Mouse (Mus musculus) limb, embryonic 10.5 days (tissue): ENCODE results near the gene St6gal1. TPM values are rescaled to one million over a fixed set of nuclear protein-coding genes. Genes with fewer than 3 reads are reported as not detected.

Experiments
- DNase-seq: peaks from one replicate; pipeline ENCODE4 v3.0.0-alpha.2; 2017; ENCODE audit warnings: low spot score
- H3K27ac ChIP-seq: fragments of 300-500 bp; sonication (generic); 2 replicates; pipeline ENCODE4 v1.5.1; 2016; ENCODE audit warnings: mild to moderate bottlenecking
- H3K27me3 ChIP-seq: fragments of 300-500 bp; sonication (generic); 2 replicates; pipeline ENCODE4 v1.6.1; 2016; ENCODE audit warnings: low read depth, mild to moderate bottlenecking; ENCODE audit not compliant: poor library complexity, severe bottlenecking
- H3K36me3 ChIP-seq: fragments of 300-500 bp; sonication (generic); 2 replicates; pipeline ENCODE4 v1.6.1; 2016; ENCODE audit warnings: mild to moderate bottlenecking, moderate library complexity
- H3K4me1 ChIP-seq: fragments of 300-500 bp; sonication (generic); 2 replicates; pipeline ENCODE4 v1.6.1; 2016
- H3K4me3 ChIP-seq: fragments of 300-500 bp; sonication (generic); 2 replicates; pipeline ENCODE4 v1.5.1; 2016; ENCODE audit warnings: mild to moderate bottlenecking, moderate library complexity
- H3K9me3 ChIP-seq: fragments of 300-500 bp; sonication (generic); replicated peaks from 2 replicates; pipeline ENCODE4 v1.6.1; 2016; ENCODE audit warnings: mild to moderate bottlenecking
- WGBS: fragments of 180-500 bp; shearing (Covaris S2); methylation state at CpG from one replicate; pipeline ENCODE4 v1.1.7; 2016; 5-methylcytosine and 5-hydroxymethylcytosine counted together
- polyA plus RNA-seq: library from polyadenylated mRNA; unstranded; fragments of >200 nt; fragmentation: Nextera tagmentation; extraction: Ambion mirVana; gene quantifications from 2 replicates; pipeline ENCODE4 v1.2.1, GENCODE M21; 2016

The St6gal1 gene
- polyA plus RNA-seq, 1 experiment from 2014 or later, result 26.7 TPM

DNA sequence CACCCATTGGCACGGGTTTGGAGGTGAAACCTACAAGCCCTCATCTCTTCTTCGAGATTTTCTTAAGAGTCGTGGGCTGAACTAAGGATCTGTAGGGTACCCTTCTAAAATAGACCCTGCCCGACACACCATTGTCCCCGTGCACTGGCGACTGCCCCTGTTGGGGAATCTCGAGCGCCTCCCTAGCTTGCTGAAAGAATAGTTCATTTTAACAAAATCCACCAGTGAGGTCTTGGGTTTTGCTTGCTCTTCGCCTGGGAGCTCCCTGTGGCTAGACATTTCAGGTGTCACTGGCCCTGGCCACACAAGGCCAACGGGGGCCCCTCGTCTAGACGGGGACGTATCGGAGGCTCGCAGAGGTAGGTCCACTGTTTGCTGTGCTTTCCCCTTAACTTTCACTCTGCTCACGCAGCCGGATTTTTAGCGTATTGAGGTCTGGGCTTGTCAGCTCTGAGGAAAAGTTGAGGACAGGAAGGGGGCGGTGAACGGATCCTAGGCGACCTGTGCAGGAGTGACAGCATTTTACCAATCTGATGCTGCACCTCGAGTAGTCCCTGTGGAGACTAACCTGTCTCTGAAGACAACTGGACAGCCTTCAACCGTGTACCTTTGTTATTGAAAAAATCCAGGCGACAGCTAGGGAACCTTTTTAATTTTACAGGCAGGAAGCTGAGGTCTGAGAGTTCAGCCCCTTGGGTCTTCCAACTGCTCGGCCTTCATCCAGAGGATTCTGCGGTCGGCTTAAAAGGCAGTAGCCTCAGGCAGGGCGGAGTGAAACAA, 1.5 kb downstream of the St6gal1 start:
- H3K4me3 ChIP-seq, result peak overlapping the region; percentile 85

DNA sequence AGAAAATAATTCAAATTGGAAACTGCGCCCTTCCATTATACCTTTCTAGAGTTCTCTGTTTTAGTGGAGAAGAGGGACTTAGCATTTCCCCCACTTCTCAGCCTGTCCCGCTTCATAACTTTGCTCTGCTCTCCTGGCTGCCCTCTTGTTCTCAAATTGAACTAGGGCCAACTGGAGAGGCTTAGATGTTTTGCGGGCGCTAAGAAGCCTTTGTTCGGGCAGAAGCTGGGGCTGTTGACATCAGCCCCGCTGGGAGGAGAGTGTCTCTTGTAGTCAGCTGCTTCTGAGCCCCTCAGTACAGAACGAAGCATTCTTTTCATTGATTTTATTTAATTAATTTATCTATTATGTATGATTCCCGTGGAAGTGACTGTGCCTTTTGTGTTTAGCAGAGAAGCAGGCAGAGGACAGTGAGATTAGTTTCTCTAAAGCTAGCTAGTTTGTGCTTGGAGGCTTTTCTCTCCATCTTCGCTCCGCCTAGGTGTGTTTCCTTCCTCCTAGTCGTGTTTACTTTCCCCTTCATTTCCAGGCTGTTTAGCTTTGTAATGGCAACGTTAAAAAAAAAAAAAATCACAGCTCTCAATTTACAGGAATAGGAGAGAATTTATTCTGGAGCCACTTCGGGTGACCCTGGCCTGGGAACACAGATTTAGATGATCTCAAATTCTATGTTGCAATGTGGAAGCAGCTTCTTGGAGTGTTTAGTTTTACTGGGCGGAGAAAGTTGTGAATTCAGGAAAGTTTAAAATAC, 2.2 kb downstream of the St6gal1 start:
- WGBS, result 17% methylated on average over 14 of the region's 14 CpGs
- DNase-seq, result peak; percentile 48
- Histone ChIP-seq H3K4me1 (peaks cover 48% of the 10 kb centered on the region), H3K9me3 (no peaks in the 10 kb centered on the region), H3K36me3 (no peaks in the 10 kb centered on the region), H3K27me3 (no peaks in the 10 kb centered on the region), H3K27ac (peak overlapping the region; percentile 99), H3K4me3 (peak overlapping the region; percentile 85)

More for the DNA sequence above, 1.5 kb downstream of the St6gal1 start:
- H3K9me3 ChIP-seq, result no peaks in the 10 kb centered on the region
- peak; percentile 70 for DNase-seq
- WGBS, result 1% methylated on average over 28 of the region's 28 CpGs
- H3K36me3 ChIP-seq, result no peaks in the 10 kb centered on the region
- H3K27ac ChIP-seq, result peak overlapping the region; percentile 99
- no peaks in the 10 kb centered on the region for H3K27me3 ChIP-seq
- H3K4me1 ChIP-seq, result peaks cover 48% of the 10 kb centered on the region

DNA sequence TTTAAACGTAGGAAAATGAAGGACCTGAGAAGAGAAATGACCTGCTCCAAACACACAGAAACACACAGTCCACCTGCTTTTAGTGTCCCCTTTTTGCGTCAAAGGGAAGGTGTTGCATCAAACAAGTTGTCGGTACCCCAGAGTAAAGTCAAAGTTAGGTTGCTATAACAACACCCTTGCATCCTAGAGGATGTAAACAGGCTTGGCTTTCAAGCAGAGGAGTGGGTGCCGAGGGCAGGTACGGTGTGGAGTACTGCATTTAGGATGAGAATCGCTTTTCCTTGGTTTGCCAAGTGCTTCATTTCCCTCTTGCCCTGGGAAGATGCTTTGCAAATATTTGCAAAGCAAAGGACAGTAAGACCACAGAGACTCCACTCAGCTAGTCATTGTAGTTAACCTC, 3.3 kb downstream of the St6gal1 start:
- DNase-seq, result no peak
- peaks cover 52% of the 10 kb centered on the region for H3K4me1 ChIP-seq
- H3K27me3 ChIP-seq, result no peaks in the 10 kb centered on the region
- WGBS, result 34% methylated on average over 6 of the region's 6 CpGs
- H3K4me3 ChIP-seq, result no peak overlapping the region
- no peaks in the 10 kb centered on the region for H3K9me3 ChIP-seq
- no peak overlapping the region for H3K27ac ChIP-seq
- H3K36me3 ChIP-seq, result no peaks in the 10 kb centered on the region

DNA sequence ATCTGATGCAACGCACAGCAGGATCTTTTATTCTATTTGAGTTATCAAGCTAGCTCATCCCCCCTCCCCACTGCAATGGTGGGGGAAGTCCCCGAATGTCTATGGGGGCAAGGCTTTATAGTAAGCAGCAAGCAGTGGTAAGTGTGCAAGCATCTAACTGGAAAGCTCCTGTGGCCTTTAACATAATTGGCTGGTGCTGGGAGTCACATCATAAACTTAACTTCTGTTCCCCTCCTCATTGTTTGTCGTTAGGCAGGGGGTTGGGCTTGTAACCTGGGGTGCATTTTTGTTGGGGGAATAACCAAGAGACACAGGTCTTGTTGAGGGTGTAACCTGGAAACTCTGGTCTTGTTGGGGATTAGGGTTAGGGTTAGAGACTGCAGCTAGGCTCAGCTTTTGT, 3.9 kb downstream of the St6gal1 start:
- Histone ChIP-seq H3K27ac (no peak overlapping the region), H3K4me1 (peaks cover 53% of the 10 kb centered on the region), H3K36me3 (peaks cover 3% of the 10 kb centered on the region), H3K9me3 (no peaks in the 10 kb centered on the region), H3K4me3 (no peak overlapping the region), H3K27me3 (no peaks in the 10 kb centered on the region)
- 40% methylated on average over 3 of the region's 3 CpGs for WGBS
- no peak for DNase-seq

DNA sequence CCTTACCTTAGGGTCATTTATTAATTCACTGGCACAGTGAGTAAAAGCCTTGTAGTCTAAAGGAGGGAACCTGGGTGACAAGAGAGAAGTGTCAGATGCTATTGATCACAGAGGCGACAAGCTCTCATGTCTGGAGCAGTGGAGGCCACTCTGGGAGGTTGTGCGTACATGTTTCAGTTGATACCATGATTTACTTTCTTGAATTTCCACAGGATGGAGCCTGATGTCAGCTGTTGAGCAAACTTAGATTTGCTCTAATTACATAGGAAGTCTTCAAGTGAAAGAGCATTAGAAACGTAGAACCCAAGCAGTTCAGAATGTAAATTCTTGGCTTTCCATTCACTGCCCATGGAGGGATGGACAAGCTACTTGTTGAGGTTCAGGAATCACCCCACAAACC, 5.4 kb downstream of the St6gal1 start:
- Histone ChIP-seq H3K27ac (no peak overlapping the region), H3K9me3 (no peaks in the 10 kb centered on the region), H3K4me1 (peaks cover 41% of the 10 kb centered on the region), H3K27me3 (no peaks in the 10 kb centered on the region), H3K4me3 (no peak overlapping the region), H3K36me3 (peaks cover 14% of the 10 kb centered on the region)
- 53% methylated on average over 3 of the region's 3 CpGs for WGBS
- no peak for DNase-seq

DNA sequence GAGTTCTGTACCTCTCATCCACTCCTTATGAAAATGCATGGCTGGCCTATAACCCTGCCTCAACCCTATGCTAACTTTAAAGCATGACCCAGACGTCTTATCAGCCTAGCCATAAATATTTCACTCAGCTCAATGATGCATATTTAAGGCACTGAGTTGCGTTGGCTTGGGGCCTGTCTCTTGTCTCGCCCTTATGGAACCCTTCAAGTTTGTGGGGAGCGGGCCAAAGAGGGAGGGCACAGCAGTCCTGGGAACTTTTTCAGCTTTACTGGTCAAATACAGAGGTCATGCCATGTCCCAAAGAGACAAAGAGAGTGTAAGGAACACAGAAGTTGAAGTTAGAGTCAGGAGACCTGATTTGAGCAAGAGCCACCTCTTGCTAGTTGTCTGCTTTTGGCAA, 6.6 kb downstream of the St6gal1 start:
- no peak overlapping the region for H3K27ac ChIP-seq
- no peak for DNase-seq
- 53% methylated on average over 4 of the region's 4 CpGs for WGBS

DNA sequence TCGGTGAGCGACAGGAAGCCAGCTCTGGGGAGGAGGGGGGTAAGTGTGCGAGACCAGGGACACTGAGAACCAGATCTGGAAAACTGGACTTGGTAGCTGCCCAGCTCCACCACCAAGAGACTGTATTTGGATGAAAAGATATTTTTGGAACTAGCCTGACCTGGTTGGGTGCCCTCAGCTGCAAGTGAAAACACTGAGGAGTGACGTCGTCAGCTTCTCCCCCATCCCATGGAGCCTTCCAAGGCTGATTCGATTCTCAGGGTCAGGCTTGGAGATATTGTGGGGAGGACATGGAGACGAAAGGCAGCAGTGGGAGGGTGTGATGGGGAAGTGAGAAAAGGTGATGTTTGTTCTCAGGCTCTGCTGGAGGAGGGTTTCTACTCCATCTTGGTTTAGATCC, 8.2 kb downstream of the St6gal1 start:
- DNase-seq, result no peak
- no peak overlapping the region for H3K4me3 ChIP-seq
- H3K9me3 ChIP-seq, result no peaks in the 10 kb centered on the region
- H3K4me1 ChIP-seq, result peaks cover 32% of the 10 kb centered on the region
- 74% methylated on average over 7 of the region's 7 CpGs for WGBS
- H3K27me3 ChIP-seq, result no peaks in the 10 kb centered on the region
- H3K27ac ChIP-seq, result no peak overlapping the region
- peaks cover 14% of the 10 kb centered on the region for H3K36me3 ChIP-seq

More for the DNA sequence above, 6.6 kb downstream of the St6gal1 start:
- Histone ChIP-seq H3K4me1 (peaks cover 37% of the 10 kb centered on the region), H3K4me3 (no peak overlapping the region), H3K9me3 (no peaks in the 10 kb centered on the region), H3K36me3 (peaks cover 14% of the 10 kb centered on the region), H3K27me3 (no peaks in the 10 kb centered on the region)

DNA sequence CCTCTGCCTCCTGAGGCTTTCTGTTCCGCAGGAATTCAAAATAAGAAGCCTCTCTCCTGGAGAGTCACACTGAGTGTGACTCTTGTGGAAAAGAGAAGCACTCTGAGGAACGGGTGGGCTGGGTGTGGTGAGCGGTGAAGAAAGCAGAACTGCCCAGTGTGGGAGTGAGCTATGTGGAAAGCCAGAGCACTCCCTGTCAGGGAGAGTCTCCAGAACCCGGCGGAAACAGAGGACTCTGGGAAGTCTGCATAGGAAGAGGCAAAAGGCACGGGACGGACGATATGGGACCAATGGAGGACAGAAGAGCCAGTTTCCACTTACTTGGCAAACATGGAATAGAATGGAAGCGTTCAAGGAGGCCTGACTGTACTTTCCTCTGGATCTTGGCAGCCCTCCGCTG, 9.0 kb downstream of the St6gal1 start:
- WGBS, result 93% methylated on average over 10 of the region's 10 CpGs
- no peak for DNase-seq
- peaks cover 27% of the 10 kb centered on the region for H3K4me1 ChIP-seq

DNA sequence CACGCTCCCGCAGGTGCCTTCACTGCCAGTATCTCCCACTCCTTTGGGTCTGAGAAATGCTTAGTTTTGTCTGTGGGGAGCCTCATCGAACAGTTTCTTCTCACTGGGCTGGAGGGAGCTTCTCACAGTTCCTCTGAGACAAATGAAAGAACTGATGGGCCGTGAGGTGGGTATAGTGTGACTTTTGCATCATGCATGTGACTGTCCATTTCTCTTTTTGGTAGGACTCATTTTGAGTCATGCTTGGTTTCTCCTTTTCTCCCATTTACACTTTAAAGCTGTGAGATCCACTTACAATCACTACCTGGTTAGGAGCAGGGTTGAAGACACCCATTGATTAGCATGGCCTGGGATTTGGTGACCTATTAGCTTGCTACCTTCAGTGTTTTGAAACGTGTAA, 10.0 kb downstream of the St6gal1 start:
- DNase-seq, result no peak
- no peaks in the 10 kb centered on the region for H3K27me3 ChIP-seq
- no peak overlapping the region for H3K27ac ChIP-seq
- H3K36me3 ChIP-seq, result peaks cover 14% of the 10 kb centered on the region
- H3K4me3 ChIP-seq, result no peak overlapping the region
- H3K4me1 ChIP-seq, result peaks cover 26% of the 10 kb centered on the region
- H3K9me3 ChIP-seq, result no peaks in the 10 kb centered on the region
- 92% methylated on average over 5 of the region's 5 CpGs for WGBS

More for the DNA sequence above, 9.0 kb downstream of the St6gal1 start:
- Histone ChIP-seq H3K27ac (no peak overlapping the region), H3K9me3 (no peaks in the 10 kb centered on the region), H3K27me3 (no peaks in the 10 kb centered on the region), H3K36me3 (peaks cover 14% of the 10 kb centered on the region), H3K4me3 (no peak overlapping the region)

DNA sequence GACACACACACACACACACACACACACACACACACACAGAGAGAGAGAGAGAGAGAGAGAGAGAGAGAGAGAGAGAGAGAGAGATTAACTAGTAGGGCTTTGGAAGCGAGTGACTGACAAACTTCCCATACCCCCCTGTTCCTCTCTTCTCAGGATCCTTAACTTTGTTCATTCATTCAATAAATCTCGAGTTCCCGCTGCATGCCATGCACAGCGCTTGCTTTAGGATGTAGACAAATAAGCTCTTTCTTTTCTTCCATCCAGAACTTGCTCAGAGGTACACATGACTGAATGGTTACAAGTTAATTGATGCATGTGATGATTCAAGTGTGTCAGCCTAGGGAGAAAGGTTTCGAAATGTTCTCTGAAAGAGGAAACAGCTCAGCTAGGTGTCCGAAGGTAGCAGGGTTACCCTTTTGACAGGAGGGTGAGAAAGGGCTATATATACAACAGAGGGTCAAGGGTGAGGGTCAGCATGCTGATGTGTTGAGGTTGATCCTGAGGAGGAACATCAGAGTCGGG, 10.7 kb downstream of the St6gal1 start:
- Histone ChIP-seq H3K9me3 (no peaks in the 10 kb centered on the region), H3K36me3 (peaks cover 14% of the 10 kb centered on the region), H3K4me3 (no peak overlapping the region), H3K27ac (no peak overlapping the region), H3K4me1 (peaks cover 28% of the 10 kb centered on the region), H3K27me3 (no peaks in the 10 kb centered on the region)
- WGBS, result 76% methylated on average over 7 of the region's 7 CpGs
- DNase-seq, result no peak

DNA sequence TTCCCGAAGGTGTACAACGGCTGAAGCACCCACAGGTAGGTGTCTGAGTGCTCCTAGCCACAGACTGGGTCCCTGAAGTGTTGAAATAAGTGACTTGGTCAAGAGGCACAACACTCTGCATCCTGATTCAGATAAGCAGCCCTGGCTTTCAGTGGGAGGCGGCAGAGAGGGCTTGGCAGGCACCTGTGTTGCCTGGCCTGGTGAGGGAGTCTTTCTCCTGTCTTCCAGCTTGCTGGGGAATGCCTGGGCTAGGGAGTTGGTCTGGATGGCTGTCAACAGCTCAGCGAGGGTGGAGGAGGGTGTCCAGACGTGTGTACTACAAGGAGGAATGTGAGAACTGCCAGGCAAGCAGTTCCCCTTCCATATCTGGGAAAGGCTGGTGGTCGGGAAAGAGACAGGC, 15.0 kb downstream of the St6gal1 start:
- H3K9me3 ChIP-seq, result no peaks in the 10 kb centered on the region
- no peak overlapping the region for H3K27ac ChIP-seq
- peaks cover 21% of the 10 kb centered on the region for H3K36me3 ChIP-seq
- no peak overlapping the region for H3K4me3 ChIP-seq
- H3K4me1 ChIP-seq, result peaks cover 31% of the 10 kb centered on the region
- 67% methylated on average over 6 of the region's 6 CpGs for WGBS
- no peaks in the 10 kb centered on the region for H3K27me3 ChIP-seq
- DNase-seq, result no peak

DNA sequence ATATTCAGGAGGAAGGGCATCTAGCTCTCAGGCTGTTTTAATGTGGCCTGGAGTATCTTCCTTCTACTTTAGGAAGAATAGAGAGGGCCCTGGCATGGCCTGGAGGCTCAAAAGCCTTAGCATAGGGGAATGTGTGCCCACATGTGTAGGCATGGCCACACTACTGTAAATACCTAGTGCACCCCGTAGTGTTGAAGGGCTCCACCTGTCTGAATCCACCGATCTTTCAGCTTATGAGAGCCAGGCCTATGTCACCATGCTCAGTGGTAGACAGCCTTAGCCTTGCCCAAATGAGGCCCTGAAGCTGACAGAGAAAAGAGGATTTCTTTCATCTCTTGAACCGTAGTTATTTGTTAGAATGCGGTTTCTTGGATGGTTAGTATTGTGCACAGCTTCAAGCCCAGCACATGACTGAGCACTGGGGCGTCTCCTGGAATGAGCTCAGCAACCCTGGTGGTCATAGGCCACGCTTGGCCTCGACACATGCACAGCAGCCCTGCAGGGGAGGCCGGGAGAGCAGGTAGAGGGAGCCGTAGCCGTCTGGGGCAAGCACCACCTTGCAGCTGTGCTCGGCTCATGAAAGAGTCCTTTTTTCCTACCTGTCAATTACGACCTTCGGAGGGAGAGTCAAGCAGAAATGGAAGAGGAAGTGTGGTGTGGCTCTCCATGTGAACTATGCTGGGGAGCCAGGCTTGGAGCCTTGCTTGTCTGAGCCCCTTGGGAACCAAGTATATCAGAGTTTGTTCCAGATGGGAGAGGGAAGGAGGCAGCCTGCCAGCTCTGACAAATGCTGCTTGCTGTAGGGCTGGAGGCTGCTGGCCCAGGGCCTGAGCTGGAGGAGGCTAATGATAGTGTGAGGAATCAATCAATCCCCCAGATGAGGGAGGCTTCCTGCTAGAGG, 15.8 kb downstream of the St6gal1 start:
- Histone ChIP-seq H3K4me1 (peaks cover 31% of the 10 kb centered on the region), H3K9me3 (no peaks in the 10 kb centered on the region), H3K4me3 (no peak overlapping the region), H3K36me3 (peaks cover 24% of the 10 kb centered on the region), H3K27me3 (no peaks in the 10 kb centered on the region), H3K27ac (peak overlapping the region; percentile 25; the same call in 1 of the 2 replicates)
- DNase-seq, result no peak
- WGBS, result 53% methylated on average over 13 of the region's 13 CpGs
